Mouse (Mus musculus) intestine, embryonic 16.5 days (tissue): ENCODE measurements around the gene Polr1c. TPM values are rescaled to one million over a fixed set of nuclear protein-coding genes. Genes with fewer than 3 reads are reported as not detected.

Source experiments
- ATAC-seq: fragments of 200-750 bp; cut with Nextera tagmentation; 2 replicates; pipeline ENCODE4 v1.8.0; 2017; ENCODE audit warnings: moderate TSS enrichment, moderate library complexity
- H3K27ac ChIP-seq: fragments of 300-500 bp; sonication (generic); 2 replicates; pipeline ENCODE4 v1.5.1; 2014; ENCODE audit warnings: mild to moderate bottlenecking, low read length
- H3K27me3 ChIP-seq: fragments of 300-500 bp; sonication (generic); replicated peaks from 2 replicates; pipeline ENCODE4 v1.6.1; 2014; ENCODE audit warnings: low read length, control low read depth, mixed read lengths; ENCODE audit not compliant: control insufficient read depth, insufficient read depth
- H3K36me3 ChIP-seq: fragments of 300-500 bp; sonication (generic); 2 replicates; pipeline ENCODE4 v1.6.1; 2014; ENCODE audit warnings: low read length, control low read depth; ENCODE audit not compliant: control insufficient read depth, insufficient read depth
- H3K4me1 ChIP-seq: fragments of 300-500 bp; sonication (generic); 2 replicates; pipeline ENCODE4 v1.6.1; 2014; ENCODE audit warnings: low read length, control low read depth, mixed read lengths; ENCODE audit not compliant: control insufficient read depth, insufficient read depth
- H3K4me2 ChIP-seq: fragments of 300-500 bp; sonication (generic); 2 replicates; pipeline ENCODE4 v1.6.1; 2014; ENCODE audit warnings: low read depth, low read length, control low read depth
- H3K4me3 ChIP-seq: fragments of 300-500 bp; sonication (generic); 2 replicates; pipeline ENCODE4 v1.5.1; 2014; ENCODE audit warnings: mild to moderate bottlenecking, low read length
- H3K9ac ChIP-seq: fragments of 300-500 bp; sonication (generic); 2 replicates; pipeline ENCODE4 v1.6.1; 2014; ENCODE audit warnings: low read depth, low read length
- H3K9me3 ChIP-seq: fragments of 300-500 bp; sonication (generic); 2 replicates; pipeline ENCODE4 v1.6.1; 2016; ENCODE audit warnings: low read length, control low read depth; ENCODE audit not compliant: control insufficient read depth
- WGBS: fragments of 180-500 bp; shearing (Covaris S2); extraction: QIAGEN DNeasy Blood & Tissue Kit; methylation state at CpG from one replicate; pipeline ENCODE4 v1.1.7; 2014; 5-methylcytosine and 5-hydroxymethylcytosine counted together
- polyA plus RNA-seq: library from polyadenylated mRNA; unstranded; fragments of >200 nt; fragmentation: Nextera tagmentation; extraction: Ambion mirVana; gene quantifications from 2 replicates; pipeline ENCODE4 v1.2.1, GENCODE M21; 2015

Gene Polr1c
- polyA plus RNA-seq, 1 experiment from 2014 or later, result 69.5 TPM

DNA sequence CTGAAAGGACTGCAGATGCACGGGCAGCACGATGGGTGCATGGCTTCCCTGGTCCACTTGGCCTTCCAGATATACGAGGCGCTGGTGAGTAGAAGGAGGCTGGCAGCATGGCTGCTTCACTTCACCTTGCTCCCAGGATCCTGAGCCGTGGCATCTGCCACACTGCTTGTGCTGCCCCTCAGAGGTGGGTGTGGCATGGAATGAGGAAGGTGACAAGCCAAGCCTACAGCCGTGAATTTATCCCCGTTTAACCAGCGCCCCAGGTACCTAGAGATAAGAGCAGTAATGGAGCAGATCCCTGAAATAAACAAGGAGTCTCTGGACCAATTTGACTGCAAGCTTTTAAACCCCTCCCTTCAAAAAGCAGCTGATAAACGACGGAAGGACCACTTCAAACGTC lies 6.4 kb downstream of the Polr1c start:
- Histone ChIP-seq H3K4me3 (no peak overlapping the region), H3K9me3 (no peaks in the 10 kb centered on the region), H3K9ac (no peak overlapping the region), H3K27ac (no peak overlapping the region), H3K36me3 (peaks cover 34% of the 10 kb centered on the region), H3K4me1 (peaks cover under 1% of the 10 kb centered on the region; the same call in 1 of the 2 replicates), H3K4me2 (no peak overlapping the region), H3K27me3 (no peaks in the 10 kb centered on the region)
- no peak for ATAC-seq
- WGBS, result 57% methylated on average over 11 of the region's 11 CpGs

- 92% methylated on average over 15 of the region's 15 CpGs for WGBS
- peaks cover 28% of the 10 kb centered on the region for H3K36me3 ChIP-seq
These were observed 8.2 kb downstream of the Polr1c start for GRCm38 (mm10) chr17:46239516-46240114.

DNA sequence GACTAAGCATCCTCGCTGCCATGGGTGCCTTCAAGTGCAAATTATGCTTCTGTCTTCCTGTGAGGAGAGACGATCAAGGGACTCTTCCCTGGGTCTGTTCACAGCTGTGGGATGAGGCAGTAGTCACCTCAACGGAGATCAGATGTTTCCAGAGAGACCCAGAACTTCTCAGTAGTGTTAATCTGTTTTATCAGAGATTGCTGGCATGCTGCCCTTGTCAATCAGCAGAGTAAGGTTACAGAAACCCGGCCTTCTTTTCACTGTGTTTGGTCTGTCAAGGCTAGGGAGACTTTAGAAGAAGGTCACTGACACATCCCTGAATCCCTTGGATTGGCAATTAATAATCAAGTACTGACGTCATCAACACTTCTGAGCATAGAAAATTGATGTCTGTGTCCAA lies 10.4 kb downstream of the Polr1c start:
- H3K27ac ChIP-seq, result no peak overlapping the region
- peaks cover 20% of the 10 kb centered on the region for H3K36me3 ChIP-seq
- H3K9ac ChIP-seq, result no peak overlapping the region
- H3K4me3 ChIP-seq, result no peak overlapping the region
- no peaks in the 10 kb centered on the region for H3K4me1 ChIP-seq
- H3K27me3 ChIP-seq, result no peaks in the 10 kb centered on the region
- ATAC-seq, result no peak
- H3K9me3 ChIP-seq, result no peaks in the 10 kb centered on the region
- 78% methylated on average over 5 of the region's 5 CpGs for WGBS
- no peak overlapping the region for H3K4me2 ChIP-seq

More at GRCm38 (mm10) chr17:46239516-46240114, 8.2 kb downstream of the Polr1c start:
- Histone ChIP-seq H3K27ac (no peak overlapping the region), H3K4me1 (no peaks in the 10 kb centered on the region; the same call in 1 of the 2 replicates), H3K9ac (no peak overlapping the region), H3K4me3 (no peak overlapping the region), H3K9me3 (no peaks in the 10 kb centered on the region), H3K4me2 (no peak overlapping the region), H3K27me3 (no peaks in the 10 kb centered on the region)
- no peak for ATAC-seq

- H3K9ac ChIP-seq, result no peak overlapping the region
- no peak overlapping the region for H3K4me2 ChIP-seq
- ATAC-seq, result no peak
- no peak overlapping the region for H3K4me3 ChIP-seq
- no peaks in the 10 kb centered on the region for H3K27me3 ChIP-seq
- H3K9me3 ChIP-seq, result no peaks in the 10 kb centered on the region
- H3K4me1 ChIP-seq, result no peaks in the 10 kb centered on the region
- H3K27ac ChIP-seq, result no peak overlapping the region
- 90% methylated on average over 6 of the region's 6 CpGs for WGBS
- peaks cover 20% of the 10 kb centered on the region for H3K36me3 ChIP-seq
These were observed 10.8 kb downstream of the Polr1c start for GRCm38 (mm10) chr17:46237079-46237478.

DNA sequence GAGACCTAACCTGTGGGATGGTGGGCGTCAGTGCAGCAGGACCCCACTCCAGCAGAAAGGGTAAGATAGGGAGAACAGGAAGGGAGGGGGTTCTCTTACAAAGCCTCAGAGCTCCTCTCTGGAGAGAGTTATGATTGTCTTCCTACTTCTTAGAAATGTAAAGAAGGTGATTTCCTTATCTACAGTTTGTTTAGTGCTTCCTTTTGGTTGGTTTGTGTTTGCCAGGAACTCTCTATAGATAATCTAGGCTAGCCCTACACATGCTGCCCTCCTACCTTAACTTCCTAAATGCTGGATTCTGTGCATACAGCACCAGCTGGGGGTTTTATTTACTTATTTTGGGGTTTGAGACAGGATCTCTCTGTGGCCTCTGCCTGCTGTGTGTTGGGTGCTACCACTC lies 11.8 kb downstream of the Polr1c start:
- peaks cover 20% of the 10 kb centered on the region for H3K36me3 ChIP-seq
- H3K9ac ChIP-seq, result no peak overlapping the region
- H3K4me3 ChIP-seq, result no peak overlapping the region
- no peak for ATAC-seq
- no peaks in the 10 kb centered on the region for H3K4me1 ChIP-seq
- H3K27ac ChIP-seq, result no peak overlapping the region
- no peaks in the 10 kb centered on the region for H3K27me3 ChIP-seq
- no peaks in the 10 kb centered on the region for H3K9me3 ChIP-seq
- 100% methylated on average over 1 of the region's 1 CpGs for WGBS
- H3K4me2 ChIP-seq, result no peak overlapping the region

GRCm38 (mm10) chr17:46227576-46227975 lies 20.3 kb downstream of the Polr1c start:
- Histone ChIP-seq H3K4me2 (no peak overlapping the region), H3K9ac (no peak overlapping the region), H3K36me3 (peaks cover 16% of the 10 kb centered on the region), H3K27ac (no peak overlapping the region), H3K27me3 (no peaks in the 10 kb centered on the region), H3K9me3 (no peaks in the 10 kb centered on the region), H3K4me3 (no peak overlapping the region), H3K4me1 (no peaks in the 10 kb centered on the region)
- ATAC-seq, result no peak
- WGBS, result 85% methylated on average over 7 of the region's 7 CpGs

GRCm38 (mm10) chr17:46221601-46222000 lies 26.3 kb downstream of the Polr1c start:
- no peak overlapping the region for H3K27ac ChIP-seq
- H3K4me2 ChIP-seq, result no peak overlapping the region
- no peak for ATAC-seq
- peaks cover 9% of the 10 kb centered on the region; the same call in 1 of the 2 replicates for H3K36me3 ChIP-seq
- WGBS, result 94% methylated on average over 3 of the region's 3 CpGs
- H3K27me3 ChIP-seq, result no peaks in the 10 kb centered on the region
- no peak overlapping the region for H3K4me3 ChIP-seq
- no peaks in the 10 kb centered on the region for H3K4me1 ChIP-seq
- H3K9ac ChIP-seq, result no peak overlapping the region
- H3K9me3 ChIP-seq, result no peaks in the 10 kb centered on the region

- ATAC-seq, result no peak
- H3K36me3 ChIP-seq, result peaks cover 29% of the 10 kb centered on the region
- 80% methylated on average over 3 of the region's 3 CpGs for WGBS
- no peaks in the 10 kb centered on the region for H3K9me3 ChIP-seq
- no peaks in the 10 kb centered on the region for H3K27me3 ChIP-seq
- H3K4me1 ChIP-seq, result no peaks in the 10 kb centered on the region
- H3K9ac ChIP-seq, result no peak overlapping the region
- H3K4me3 ChIP-seq, result no peak overlapping the region
- H3K27ac ChIP-seq, result no peak overlapping the region
- no peak overlapping the region for H3K4me2 ChIP-seq
These were observed 37.3 kb downstream of the Polr1c start for GRCm38 (mm10) chr17:46210550-46210949.

GRCm38 (mm10) chr17:46206676-46207075 lies 41.2 kb downstream of the Polr1c start:
- Histone ChIP-seq H3K9me3 (no peaks in the 10 kb centered on the region), H3K27me3 (no peaks in the 10 kb centered on the region), H3K4me3 (no peak overlapping the region), H3K9ac (no peak overlapping the region), H3K4me1 (peaks cover 10% of the 10 kb centered on the region), H3K36me3 (peaks cover 17% of the 10 kb centered on the region; the same call in 1 of the 2 replicates), H3K4me2 (no peak overlapping the region), H3K27ac (no peak overlapping the region)
- ATAC-seq, result no peak

- Histone ChIP-seq H3K36me3 (peaks cover 7% of the 10 kb centered on the region; the same call in 1 of the 2 replicates), H3K4me3 (peak overlapping the region; percentile 97), H3K27ac (peak overlapping the region; percentile 75), H3K4me1 (peaks cover 15% of the 10 kb centered on the region), H3K27me3 (no peaks in the 10 kb centered on the region), H3K4me2 (peak overlapping the region; percentile 77), H3K9me3 (no peaks in the 10 kb centered on the region), H3K9ac (peak overlapping the region; percentile 92)
- 0% methylated on average over 20 of the region's 20 CpGs for WGBS
- ATAC-seq, result peak; percentile 17
These were observed 44.8 kb downstream of the Polr1c start for GRCm38 (mm10) chr17:46203078-46203477.
